Mouse (Mus musculus) right cerebral cortex, postnatal 25 days (tissue): ENCODE data around the gene Vsig10l.

Source experiments
- DNase-seq: peaks from one replicate; pipeline ENCODE4 v3.0.0; 2022

Gene Vsig10l

DNA sequence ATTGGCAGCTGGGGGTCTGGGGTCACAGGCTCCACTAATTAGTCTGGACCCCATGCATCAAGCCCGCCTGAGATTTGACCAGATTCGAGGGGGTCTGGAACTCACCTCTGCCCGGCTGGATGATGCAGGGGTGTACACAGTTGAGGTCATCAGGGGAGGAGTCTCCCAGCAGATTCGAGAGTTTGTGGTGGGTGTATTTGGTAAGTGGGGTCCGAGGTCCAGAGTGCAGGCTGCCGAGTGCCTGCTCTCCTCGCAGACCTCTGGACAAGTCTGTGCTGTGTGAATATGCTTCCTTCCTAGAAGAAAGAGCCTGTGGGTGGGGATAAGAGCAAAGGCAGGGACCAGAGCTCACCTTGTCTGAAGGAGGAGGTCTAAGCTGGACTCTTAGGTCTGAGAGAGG is 1.0 kb downstream of the Vsig10l start:
- no peak for DNase-seq

DNA sequence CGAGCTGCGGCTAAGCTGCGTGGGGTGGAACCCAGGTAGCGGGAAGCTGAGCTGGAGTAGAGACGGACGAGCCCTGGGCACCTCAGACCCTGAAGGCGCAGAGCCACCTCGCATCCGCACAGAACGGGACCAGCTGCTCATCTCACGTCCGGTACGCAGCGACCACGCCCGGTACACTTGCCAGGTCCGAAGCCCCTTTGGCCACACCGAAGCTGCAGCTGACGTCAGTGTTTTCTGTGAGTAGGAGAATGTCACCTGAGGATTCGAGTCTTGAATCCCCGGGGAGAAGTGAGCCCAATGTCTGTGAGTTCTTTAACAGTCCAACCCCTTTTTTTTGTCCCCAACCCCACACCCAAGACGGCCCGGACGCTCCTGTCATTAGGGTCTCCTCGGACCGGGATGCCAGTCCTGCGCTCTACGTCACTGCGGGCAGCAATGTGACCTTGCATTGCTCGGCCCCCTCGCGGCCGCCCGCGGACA is 2.0 kb downstream of the Vsig10l start:
- DNase-seq = no peak

DNA sequence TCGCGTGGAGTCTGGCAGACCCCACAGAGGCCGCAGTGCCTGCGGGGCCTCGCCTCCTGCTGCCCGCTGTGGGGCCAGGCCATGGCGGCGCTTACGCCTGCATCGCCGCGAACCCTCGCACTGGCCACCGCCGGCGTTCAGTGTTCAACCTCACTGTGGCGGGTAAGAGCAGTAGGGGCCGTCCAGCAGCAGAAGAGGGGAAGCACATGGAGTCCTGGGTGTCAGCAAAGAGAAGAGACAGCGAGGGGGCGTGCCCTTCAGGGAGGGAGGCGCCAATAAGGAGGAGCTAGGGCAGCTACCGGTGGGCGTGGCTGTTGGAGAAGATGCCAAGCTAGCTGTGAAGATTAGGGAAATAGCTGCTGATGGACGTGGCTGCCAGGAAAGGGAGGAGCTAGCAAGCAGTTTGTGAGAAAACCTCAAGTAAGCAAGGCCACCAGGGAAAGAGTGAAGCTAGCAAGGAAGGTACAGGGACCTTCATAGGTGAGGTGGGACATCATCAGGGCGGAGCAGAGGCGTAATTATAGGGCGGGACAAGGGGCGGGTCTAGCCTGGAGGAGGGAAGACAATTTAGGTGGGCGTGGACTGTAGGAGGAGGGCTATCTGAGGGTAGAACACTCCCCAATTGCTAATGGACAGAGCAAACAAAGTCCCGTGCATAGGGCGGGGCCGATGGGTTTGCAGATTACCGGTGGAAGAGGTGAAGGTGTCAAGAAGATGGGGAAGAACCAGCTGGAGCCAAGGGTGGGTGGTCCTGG is 2.6 kb downstream of the Vsig10l start:
- peak; percentile 73 for DNase-seq

DNA sequence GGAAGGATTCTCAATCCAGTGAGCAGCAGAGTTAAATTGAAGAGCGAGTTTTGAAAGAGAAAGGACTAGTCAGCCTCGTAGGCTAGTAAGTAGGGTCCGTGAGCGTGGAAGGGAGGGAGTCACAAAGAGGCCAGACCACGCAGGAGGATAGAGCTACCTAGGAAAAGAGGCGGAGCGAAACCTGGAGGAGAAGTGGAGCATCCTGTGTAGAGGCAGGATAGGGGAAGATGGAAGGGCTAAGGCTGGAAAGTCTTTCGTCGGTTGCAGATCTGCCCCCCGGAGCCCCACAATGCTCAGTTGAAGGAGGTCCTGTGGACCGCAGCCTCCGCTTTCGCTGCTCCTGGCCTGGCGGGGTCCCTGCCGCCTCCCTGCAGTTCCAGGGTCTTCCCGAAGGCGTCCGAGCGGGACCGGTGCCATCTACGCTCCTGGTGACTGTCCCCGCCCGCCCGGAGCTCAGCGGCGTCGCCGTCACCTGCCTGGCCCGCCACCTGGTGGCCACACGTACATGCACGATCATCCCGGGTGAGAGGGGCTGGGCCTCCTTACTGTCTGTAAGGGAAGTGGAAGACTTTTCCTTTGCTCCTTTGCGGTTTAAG is 3.2 kb downstream of the Vsig10l start:
- DNase-seq = peak; percentile 80

DNA sequence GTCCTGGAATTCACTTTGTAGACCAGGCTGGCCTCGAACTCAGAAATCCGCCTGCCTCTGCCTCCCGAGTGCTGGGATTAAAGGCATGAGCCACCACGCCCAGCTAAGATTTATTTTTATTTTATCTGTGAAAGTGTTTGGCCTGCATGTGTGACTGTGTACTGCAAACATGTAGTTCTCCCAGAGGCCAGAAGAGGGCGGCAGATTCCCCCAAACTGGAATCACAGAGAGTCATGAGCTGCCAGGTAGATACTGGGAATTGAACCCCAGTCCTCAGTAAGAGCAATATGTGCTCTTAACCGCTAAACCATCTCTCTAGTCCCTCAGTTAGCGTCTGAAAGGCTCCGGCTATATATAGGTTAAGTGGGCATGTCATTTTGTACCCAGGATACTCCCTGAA is 7.4 kb downstream of the Vsig10l start:
- no peak for DNase-seq

DNA sequence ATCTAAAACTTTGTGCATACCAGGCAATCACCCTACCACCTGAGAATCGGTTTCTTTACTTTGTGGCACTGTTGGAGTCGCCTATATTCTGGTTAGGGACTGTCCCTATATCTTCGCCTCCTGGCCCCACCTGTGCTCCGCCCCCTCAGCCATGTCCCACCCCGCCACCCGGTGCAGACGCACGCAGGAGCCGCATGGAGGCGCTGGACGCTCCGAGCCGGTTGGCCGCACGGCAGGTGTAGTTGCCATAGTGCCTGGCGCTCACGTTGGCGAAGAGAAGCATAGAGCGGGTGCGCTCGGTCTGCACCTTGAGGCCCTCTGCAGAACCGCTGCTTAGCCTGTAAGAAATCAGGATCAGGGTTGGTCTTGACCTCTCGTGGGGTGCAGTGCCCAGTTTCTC is 12.8 kb downstream of the Vsig10l start:
- DNase-seq = no peak

DNA sequence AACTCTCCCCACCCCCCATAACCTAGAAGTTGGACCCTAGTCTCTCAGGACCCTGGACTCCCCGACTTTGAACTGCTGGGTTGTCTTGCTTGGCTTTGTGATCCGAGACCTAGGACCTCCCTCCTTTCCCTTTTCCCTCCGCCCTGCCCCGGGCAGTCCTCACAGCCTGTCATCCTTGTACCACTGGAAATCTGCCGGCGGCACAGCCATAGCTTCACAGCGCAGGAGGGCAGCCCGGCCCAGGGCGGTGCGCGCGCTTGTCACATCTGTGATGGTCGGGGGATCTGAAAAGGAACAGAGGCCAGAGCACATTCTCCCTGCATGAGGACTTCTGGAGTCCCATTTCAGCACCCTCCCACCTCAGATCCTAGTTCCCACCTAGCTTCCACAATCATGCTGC is 13.4 kb downstream of the Vsig10l start:
- no peak for DNase-seq

DNA sequence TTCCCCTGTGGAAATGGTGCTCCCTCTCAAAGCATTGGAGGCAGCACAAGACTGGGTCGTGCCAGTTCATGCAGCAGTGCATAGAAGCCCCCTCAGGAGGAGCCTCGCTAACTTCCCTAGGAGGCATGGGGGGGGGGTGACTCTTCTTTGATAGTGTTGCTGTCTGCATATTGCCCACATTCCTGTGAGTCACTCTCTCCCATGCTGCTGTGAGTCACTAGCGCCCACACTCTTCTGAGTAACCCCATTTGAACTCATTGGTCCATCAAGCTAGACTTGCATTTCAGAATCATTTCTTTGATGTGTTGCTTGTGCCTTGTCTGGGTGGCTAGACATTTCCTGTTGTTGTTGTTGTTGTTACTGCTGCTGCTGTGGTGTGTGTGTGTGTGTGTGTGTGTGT is 18.2 kb downstream of the Vsig10l start:
- DNase-seq = peak; percentile 70

DNA sequence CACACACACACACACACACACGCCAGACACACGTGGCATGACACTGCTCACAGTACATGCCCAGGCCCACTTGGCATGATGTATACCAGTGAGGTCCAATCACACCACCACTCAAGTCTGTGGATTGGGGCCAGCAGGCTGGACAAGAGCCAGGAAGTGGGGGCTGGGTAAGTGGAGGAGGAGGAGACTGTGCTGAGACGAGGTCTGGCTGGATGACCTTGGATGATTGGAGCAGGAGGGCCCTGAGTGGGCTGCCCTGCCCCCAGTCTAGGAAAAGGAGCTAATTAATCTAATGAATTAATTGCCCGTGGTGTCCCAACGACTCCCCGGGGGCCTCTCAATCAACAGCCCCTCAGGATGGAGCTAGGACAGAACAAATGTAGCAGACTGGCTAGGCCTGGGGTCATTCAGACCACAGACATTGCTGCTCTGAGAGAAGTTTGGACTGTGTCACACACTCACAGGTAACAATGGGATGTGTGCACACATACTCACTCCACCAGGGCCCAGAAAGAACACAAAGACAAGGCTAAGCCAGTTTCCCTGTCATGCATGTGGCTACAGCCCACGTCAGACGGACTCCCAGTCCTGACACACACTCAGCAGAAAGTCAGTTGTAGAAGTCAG is 19.3 kb downstream of the Vsig10l start:
- DNase-seq = no peak

DNA sequence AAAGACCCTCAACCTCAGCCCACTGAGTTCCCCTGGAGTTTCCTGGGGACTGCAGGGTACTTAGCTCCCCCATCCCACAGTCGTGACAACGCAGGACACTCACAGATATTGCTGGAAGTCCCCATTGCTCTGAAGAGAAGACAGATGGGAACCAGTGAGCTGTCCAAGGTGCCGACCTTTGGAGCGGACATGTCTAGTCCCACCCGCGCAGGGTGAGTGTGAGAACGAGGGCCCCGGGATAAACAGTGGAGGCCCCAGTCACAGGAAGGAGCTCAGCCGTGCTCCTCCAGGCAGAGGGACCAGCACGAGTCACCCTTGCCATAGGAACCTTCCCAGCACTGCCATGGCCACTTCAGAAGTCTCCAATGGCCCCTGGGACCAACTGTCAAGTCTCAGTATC is 20.3 kb downstream of the Vsig10l start:
- no peak for DNase-seq

DNA sequence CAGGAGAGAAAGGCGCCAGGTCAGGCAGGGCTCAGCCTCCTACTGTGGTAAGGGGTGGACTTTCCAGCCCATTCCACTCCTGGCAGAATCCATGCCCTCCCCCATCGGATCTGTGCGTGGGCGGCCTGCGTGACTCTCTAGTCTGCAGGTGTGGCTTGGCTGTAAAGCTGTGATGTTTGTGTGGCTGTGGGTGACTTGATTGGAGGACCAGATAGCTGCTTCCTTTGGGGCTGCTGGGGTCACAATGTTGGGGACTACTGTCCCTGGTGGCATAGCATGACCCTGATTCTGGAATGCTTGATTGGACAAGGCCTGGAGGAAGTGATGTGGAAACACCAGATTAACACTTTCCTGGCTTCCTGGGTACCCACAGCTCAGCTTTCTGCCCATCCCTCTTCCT is 25.7 kb downstream of the Vsig10l start:
- peak; percentile 54 for DNase-seq

DNA sequence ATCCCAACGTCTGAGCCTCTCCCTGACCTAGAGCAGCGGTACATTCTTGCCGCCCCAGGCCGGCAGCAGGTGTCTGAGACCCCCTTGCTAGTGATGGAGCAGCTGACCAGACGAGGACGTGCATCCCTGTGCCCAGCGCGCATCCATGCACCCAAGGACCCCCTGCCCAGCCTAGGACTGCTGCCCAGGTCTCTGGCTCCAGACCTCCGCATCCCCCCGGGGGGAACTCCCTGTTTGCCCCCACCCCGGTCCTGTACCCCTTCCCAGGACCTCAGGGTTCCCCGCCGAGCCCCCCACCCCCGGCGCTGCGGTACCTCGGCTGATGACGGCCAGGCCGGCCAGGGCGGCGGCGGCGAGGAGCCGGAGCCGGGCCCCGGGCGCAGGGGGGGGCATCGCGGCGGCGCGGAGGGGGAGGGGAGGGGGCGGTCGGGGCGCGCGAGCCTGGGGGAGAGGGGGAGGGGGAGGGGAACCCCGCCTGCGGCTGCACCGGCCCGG is 26.7 kb downstream of the Vsig10l start, which contains the start of gene Iglon5:
Iglon5 (minus strand) TSS at position 445 of the 495 bp plus-strand sequence.
- DNase-seq = no peak

DNA sequence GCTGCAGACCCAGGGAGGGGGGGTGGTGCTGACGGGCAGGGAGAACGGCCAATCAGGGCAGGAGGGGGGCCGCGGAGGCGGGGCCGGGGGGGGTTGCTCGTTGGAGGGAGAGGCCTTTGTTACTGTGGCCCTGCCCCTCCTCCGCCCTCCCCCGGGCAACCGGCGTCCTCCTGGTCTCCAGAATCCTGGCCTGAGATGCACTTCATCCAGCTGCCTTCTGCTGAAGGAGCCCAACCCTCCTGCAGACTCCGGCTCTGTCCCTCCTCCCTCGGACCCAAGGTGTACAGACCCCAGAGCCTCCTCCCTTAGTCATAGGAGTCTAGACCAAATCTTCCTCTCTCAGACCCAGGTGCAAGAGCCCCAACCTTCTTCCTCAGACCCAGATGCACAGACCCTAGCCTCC is 27.2 kb downstream of the Vsig10l start:
- DNase-seq = peak; percentile 79

DNA sequence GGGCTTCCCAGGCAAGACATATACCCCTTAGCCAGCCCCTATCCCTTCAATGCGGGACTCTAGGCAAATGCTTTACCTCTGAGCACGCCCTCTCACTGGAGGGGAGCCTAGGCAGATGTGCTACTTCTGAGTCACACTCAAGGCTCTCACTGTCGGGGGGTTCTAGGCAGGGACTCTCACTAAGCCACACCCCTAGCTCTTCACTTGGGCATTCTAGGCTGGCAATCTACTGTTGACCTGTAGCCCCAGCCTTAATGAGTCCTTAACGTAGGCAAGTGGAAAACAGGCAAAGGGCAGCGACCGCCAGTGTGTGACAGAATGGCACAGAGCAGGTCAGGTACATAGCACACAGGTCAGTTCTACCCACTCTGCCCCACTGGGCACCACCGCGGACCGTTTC is 27.9 kb downstream of the Vsig10l start:
- DNase-seq = no peak

DNA sequence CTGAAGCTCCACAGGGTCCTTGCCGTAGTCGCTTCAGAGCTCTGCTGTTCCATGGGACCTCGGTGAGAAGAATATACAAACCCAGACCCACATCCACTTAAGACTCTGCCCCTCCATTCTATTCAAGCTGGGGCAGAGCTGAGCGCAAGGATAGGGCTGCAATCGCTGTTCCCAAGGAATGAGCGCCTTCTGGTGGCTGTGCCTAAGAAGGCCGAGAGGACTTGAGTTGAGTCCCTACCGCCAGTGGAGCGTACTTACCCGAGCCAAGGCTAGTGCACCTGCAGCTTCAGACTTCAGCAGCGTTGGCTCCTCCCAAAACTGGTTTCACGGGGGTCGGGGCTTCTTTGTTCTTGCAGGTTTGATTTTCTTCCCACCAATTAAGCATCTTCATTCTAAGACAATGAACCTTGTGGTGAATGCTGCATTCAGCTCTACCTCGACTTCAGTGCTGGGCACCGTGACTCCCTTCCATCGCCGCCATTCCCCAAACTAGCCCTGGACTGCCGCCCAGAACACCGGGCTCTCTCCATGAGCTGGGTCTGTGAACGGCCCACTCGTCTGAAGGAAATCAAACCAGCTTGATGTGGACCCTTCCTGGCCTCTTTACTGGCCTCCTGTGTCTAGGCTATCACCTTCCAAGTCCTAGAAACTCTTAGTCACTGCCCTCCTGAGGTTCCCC is 32.5 kb downstream of the Vsig10l start:
- peak; percentile 71 for DNase-seq

DNA sequence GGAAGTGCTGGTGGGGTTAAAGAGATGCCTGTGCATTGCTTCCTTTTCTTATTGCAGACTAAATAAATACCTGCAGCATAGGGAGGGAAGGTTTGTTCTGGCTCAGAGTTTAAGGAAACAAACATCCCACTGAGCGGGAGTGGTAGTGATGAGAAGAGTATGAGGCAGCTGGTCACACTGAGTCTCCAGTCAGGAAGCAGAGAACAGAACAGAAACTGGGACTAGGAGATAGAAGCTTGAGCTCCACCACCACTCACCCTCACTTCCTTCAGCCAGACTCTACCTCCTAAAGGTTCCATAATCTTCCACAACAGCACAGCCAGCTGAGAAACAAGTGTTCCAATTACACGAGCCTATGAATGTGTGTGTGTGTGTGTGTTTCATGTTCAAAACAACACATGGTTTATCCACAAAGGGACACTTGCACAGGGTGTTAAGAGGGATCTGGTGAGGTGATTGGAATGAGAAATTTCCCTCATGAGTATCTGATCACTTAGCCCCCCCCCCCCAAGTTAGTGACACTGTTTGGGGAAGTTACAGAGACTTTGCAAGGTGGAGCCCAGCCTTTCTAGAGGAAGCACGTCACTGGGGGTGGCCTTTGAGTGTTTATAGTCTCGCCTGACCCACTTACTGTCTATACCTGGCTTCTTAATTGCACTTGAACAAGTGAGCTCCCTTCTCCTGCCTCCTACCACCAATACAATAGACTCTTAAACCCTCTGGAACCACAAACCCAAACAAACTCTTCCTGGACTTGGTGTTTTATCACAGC is 48.9 kb downstream of the Vsig10l start:
- no peak for DNase-seq

DNA sequence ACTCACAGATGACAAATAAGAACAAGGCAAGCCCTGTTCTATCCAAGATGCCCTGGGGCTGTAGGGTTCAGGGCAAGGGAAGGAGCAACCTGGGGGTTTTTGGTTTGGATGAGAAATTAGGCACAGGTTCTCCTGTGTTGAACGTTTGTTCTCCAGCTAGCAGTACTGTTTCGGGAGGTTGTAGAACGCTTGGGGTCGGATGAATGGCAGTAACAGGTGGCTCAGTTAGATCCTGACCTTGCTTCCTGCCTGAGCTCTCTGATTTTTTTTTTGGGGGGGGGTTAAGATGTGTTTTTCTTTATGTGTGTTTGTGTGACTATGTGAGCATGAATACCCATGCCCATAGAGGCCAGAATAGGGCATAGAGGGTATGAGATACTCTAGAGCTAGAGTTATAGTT is 49.6 kb downstream of the Vsig10l start:
- DNase-seq = no peak

DNA sequence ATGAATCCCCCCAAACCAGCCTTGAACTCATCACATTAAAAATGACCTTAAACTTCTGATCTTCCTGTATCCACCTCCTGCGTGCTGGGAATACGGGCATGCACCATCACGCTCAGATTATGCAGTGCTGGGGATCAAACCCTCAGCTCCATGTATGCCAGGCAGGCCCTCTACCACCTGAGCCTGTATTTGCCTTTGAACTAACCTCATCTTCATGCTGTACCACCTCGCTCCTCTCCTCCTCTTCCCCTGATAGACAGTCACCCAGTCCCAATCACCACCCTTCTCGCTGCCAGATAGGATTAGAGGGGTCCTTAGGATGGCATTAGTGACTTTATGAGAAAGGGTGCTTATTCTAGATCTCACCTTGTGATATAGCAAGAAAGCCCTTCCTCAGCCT is 52.1 kb downstream of the Vsig10l start:
- no peak for DNase-seq

DNA sequence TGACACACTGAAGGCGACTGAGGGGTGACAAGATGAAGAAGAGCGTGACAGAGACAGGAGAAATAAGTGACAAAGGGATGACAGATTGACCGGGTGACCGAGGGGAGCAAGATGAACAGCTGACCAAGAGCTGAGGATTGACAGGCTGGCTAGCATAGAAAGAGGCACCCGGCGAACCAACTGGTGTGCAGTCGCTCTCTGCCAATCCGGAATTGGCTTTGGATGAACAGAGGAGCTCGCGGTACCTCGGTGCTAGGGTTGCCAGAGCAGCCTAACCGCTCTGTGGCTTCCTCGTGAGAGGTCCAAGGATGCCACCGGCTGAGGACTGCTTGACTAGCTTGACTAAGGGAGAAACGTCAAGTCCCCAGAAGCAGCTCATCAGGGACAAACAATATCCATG is 55.4 kb downstream of the Vsig10l start:
- DNase-seq = no peak
